Mouse (Mus musculus): ENCODE results near the gene Dazap2.
A peak's percentile ranks its signal among the peaks of the same experiment; 100 is the strongest.
"Not testable (repeated sequence)": the region's sequence is repeated elsewhere in the genome, so short reads cannot be mapped to it uniquely, and the experiment has no call there.

Gene Dazap2

GRCm38 (mm10) chr15:100598287-100598882, 16.8 kb upstream of the Dazap2 start:
- Histone ChIP-seq H3K27me3 (ENCODE audit: control insufficient read depth, insufficient read depth, low read length, poor library complexity, severe bottlenecking) (no peaks in the 10 kb centered on the region), H3K36me3 (ENCODE audit: control insufficient read depth, insufficient read depth, low read length, poor library complexity, severe bottlenecking) (no peaks in the 10 kb centered on the region)
- peak; percentile 51 for DNase-seq (ENCODE audit: low read depth, low spot score)

- peak; percentile 43 for DNase-seq (ENCODE audit: low read depth, low spot score)
- Histone ChIP-seq H3K27me3 (ENCODE audit: control insufficient read depth, insufficient read depth, low read length, poor library complexity, severe bottlenecking) (no peaks in the 10 kb centered on the region), H3K36me3 (ENCODE audit: control insufficient read depth, insufficient read depth, low read length, poor library complexity, severe bottlenecking) (no peaks in the 10 kb centered on the region)
Measured at GRCm38 (mm10) chr15:100598883-100599275, 16.3 kb upstream of the Dazap2 start.

GRCm38 (mm10) chr15:100599276-100600046, 15.7 kb upstream of the Dazap2 start, which contains the start of gene Pou6f1:
Gene Pou6f1 (minus strand): TSS chr15:100599984.
- no peaks in the 10 kb centered on the region for H3K36me3 ChIP-seq (ENCODE audit: control insufficient read depth, insufficient read depth, low read length, poor library complexity, severe bottlenecking)
- DNase-seq (ENCODE audit: low read depth, low spot score) = peak; percentile 31
- H3K27me3 ChIP-seq (ENCODE audit: control insufficient read depth, insufficient read depth, low read length, poor library complexity, severe bottlenecking) = no peaks in the 10 kb centered on the region

GRCm38 (mm10) chr15:100600047-100600695, 15.0 kb upstream of the Dazap2 start:
- H3K27me3 ChIP-seq (ENCODE audit: control insufficient read depth, insufficient read depth, low read length, poor library complexity, severe bottlenecking) = no peaks in the 10 kb centered on the region
- peak; percentile 86 for DNase-seq (ENCODE audit: low read depth, low spot score)

GRCm38 (mm10) chr15:100600696-100601272, 14.4 kb upstream of the Dazap2 start:
- no peak for DNase-seq (ENCODE audit: low read depth, low spot score)
- Histone ChIP-seq H3K36me3 (ENCODE audit: control insufficient read depth, insufficient read depth, low read length, poor library complexity, severe bottlenecking) (no peaks in the 10 kb centered on the region), H3K27me3 (ENCODE audit: control insufficient read depth, insufficient read depth, low read length, poor library complexity, severe bottlenecking) (no peaks in the 10 kb centered on the region)

More at GRCm38 (mm10) chr15:100600047-100600695, 15.0 kb upstream of the Dazap2 start:
- H3K36me3 ChIP-seq (ENCODE audit: control insufficient read depth, insufficient read depth, low read length, poor library complexity, severe bottlenecking) = no peaks in the 10 kb centered on the region

GRCm38 (mm10) chr15:100601669-100602068, 13.5 kb upstream of the Dazap2 start:
- Histone ChIP-seq H3K36me3 (ENCODE audit: control insufficient read depth, insufficient read depth, low read length, poor library complexity, severe bottlenecking) (no peaks in the 10 kb centered on the region), H3K27me3 (ENCODE audit: control insufficient read depth, insufficient read depth, low read length, poor library complexity, severe bottlenecking) (no peaks in the 10 kb centered on the region)
- DNase-seq (ENCODE audit: low read depth, low spot score) = no peak

- DNase-seq (ENCODE audit: low read depth, low spot score); H3K36me3 ChIP-seq (ENCODE audit: control insufficient read depth, insufficient read depth, low read length, poor library complexity, severe bottlenecking); H3K27me3 ChIP-seq (ENCODE audit: control insufficient read depth, insufficient read depth, low read length, poor library complexity, severe bottlenecking): not testable (repeated sequence)
Measured at GRCm38 (mm10) chr15:100606677-100607076, 8.5 kb upstream of the Dazap2 start.

GRCm38 (mm10) chr15:100611951-100612350, 3.2 kb upstream of the Dazap2 start:
- no peak for DNase-seq (ENCODE audit: low read depth, low spot score)
- Histone ChIP-seq H3K36me3 (ENCODE audit: control insufficient read depth, insufficient read depth, low read length, poor library complexity, severe bottlenecking) (no peaks in the 10 kb centered on the region), H3K27me3 (ENCODE audit: control insufficient read depth, insufficient read depth, low read length, poor library complexity, severe bottlenecking) (no peaks in the 10 kb centered on the region)

- DNase-seq (ENCODE audit: low read depth, low spot score) = peak; percentile 71
- Histone ChIP-seq H3K36me3 (ENCODE audit: control insufficient read depth, insufficient read depth, low read length, poor library complexity, severe bottlenecking) (no peaks in the 10 kb centered on the region), H3K27me3 (ENCODE audit: control insufficient read depth, insufficient read depth, low read length, poor library complexity, severe bottlenecking) (no peaks in the 10 kb centered on the region)
Measured at GRCm38 (mm10) chr15:100612432-100612831, 2.7 kb upstream of the Dazap2 start.

- H3K27me3 ChIP-seq (ENCODE audit: control insufficient read depth, insufficient read depth, low read length, poor library complexity, severe bottlenecking) = no peaks in the 10 kb centered on the region
- peak; percentile 78 for DNase-seq (ENCODE audit: low read depth, low spot score)
- peaks cover 2% of the 10 kb centered on the region; the same call in 1 of the 2 replicates for H3K36me3 ChIP-seq (ENCODE audit: control insufficient read depth, insufficient read depth, low read length, poor library complexity, severe bottlenecking)
Measured at GRCm38 (mm10) chr15:100613584-100613983, 1.6 kb upstream of the Dazap2 start.

- no peak for DNase-seq (ENCODE audit: low read depth, low spot score)
- Histone ChIP-seq H3K36me3 (ENCODE audit: control insufficient read depth, insufficient read depth, low read length, poor library complexity, severe bottlenecking) (peaks cover 8% of the 10 kb centered on the region), H3K27me3 (ENCODE audit: control insufficient read depth, insufficient read depth, low read length, poor library complexity, severe bottlenecking) (no peaks in the 10 kb centered on the region)
Measured at GRCm38 (mm10) chr15:100614218-100614995, 742 bp upstream of the Dazap2 start.

GRCm38 (mm10) chr15:100615825-100616220, 674 bp downstream of the Dazap2 start:
- no peaks in the 10 kb centered on the region for H3K27me3 ChIP-seq (ENCODE audit: control insufficient read depth, insufficient read depth, low read length, poor library complexity, severe bottlenecking)
- DNase-seq (ENCODE audit: low read depth, low spot score) = peak; percentile 94
- peaks cover 15% of the 10 kb centered on the region for H3K36me3 ChIP-seq (ENCODE audit: control insufficient read depth, insufficient read depth, low read length, poor library complexity, severe bottlenecking)

- peaks cover 15% of the 10 kb centered on the region for H3K36me3 ChIP-seq (ENCODE audit: control insufficient read depth, insufficient read depth, low read length, poor library complexity, severe bottlenecking)
- DNase-seq (ENCODE audit: low read depth, low spot score) = no peak
- no peaks in the 10 kb centered on the region for H3K27me3 ChIP-seq (ENCODE audit: control insufficient read depth, insufficient read depth, low read length, poor library complexity, severe bottlenecking)
Measured at GRCm38 (mm10) chr15:100616221-100616620, 1.1 kb downstream of the Dazap2 start.

- Histone ChIP-seq H3K27me3 (ENCODE audit: control insufficient read depth, insufficient read depth, low read length, poor library complexity, severe bottlenecking) (no peaks in the 10 kb centered on the region), H3K36me3 (ENCODE audit: control insufficient read depth, insufficient read depth, low read length, poor library complexity, severe bottlenecking) (peaks cover 15% of the 10 kb centered on the region)
- DNase-seq (ENCODE audit: low read depth, low spot score) = no peak
Measured at GRCm38 (mm10) chr15:100619200-100619599, 4.1 kb downstream of the Dazap2 start.

Measured in splenic B cell, adult 2 months (primary cell).